Mouse (Mus musculus): ENCODE results near the gene Nfkb1.

GRCm38 (mm10) chr3:135635646-135636434 is 55.5 kb downstream of the Nfkb1 start:
- no peak for TF ChIP-seq CTCF (IDR thresholded peaks at IDR 0.05; ENCODE audit: control insufficient read depth, insufficient read depth, insufficient read length)
- no peak for TF ChIP-seq USF1 (IDR thresholded peaks at IDR 0.05; ENCODE audit: low read depth)
- TF ChIP-seq MYOG (IDR thresholded peaks at IDR 0.05; ENCODE audit: control insufficient read depth, extremely low read depth, insufficient read length), result no peak

Data from C2C12 (cell line).